Mouse (Mus musculus) embryonic facial prominence, embryonic 15.5 days (tissue): ENCODE data around the gene Irak3. TPM values are rescaled to one million over a fixed set of nuclear protein-coding genes. Genes with fewer than 3 reads are reported as not detected.

Source experiments
- ATAC-seq: fragments of 200-750 bp; cut with Nextera tagmentation; 2 replicates; pipeline ENCODE4 v1.8.0; 2017; ENCODE audit warnings: low read depth, moderate TSS enrichment; ENCODE audit not compliant: insufficient number of reproducible peaks, low FRiP score, low TSS enrichment
- H3K27ac ChIP-seq: fragments of 300-500 bp; sonication (generic); replicated peaks from 2 replicates; pipeline ENCODE4 v1.5.1; 2015; ENCODE audit warnings: mild to moderate bottlenecking, inconsistent platforms
- H3K27me3 ChIP-seq: fragments of 300-500 bp; sonication (generic); 2 replicates; pipeline ENCODE4 v1.6.1; 2015; ENCODE audit warnings: inconsistent platforms
- H3K36me3 ChIP-seq: fragments of 300-500 bp; sonication (generic); 2 replicates; pipeline ENCODE4 v1.6.1; 2015; ENCODE audit warnings: mild to moderate bottlenecking, inconsistent platforms
- H3K4me1 ChIP-seq: fragments of 300-500 bp; sonication (generic); 2 replicates; pipeline ENCODE4 v1.6.1; 2015; ENCODE audit warnings: inconsistent platforms
- H3K4me2 ChIP-seq: fragments of 300-500 bp; sonication (generic); replicated peaks from 2 replicates; pipeline ENCODE4 v1.6.1; 2015; ENCODE audit warnings: mild to moderate bottlenecking, inconsistent platforms
- H3K4me3 ChIP-seq: fragments of 300-500 bp; sonication (generic); replicated peaks from 2 replicates; pipeline ENCODE4 v1.5.1; 2015; ENCODE audit warnings: mild to moderate bottlenecking, inconsistent platforms
- H3K9ac ChIP-seq: fragments of 300-500 bp; sonication (generic); 2 replicates; pipeline ENCODE4 v1.6.1; 2015; ENCODE audit warnings: inconsistent platforms
- H3K9me3 ChIP-seq: fragments of 300-500 bp; sonication (generic); replicated peaks from 2 replicates; pipeline ENCODE4 v1.6.1; 2016; ENCODE audit warnings: inconsistent platforms
- WGBS: fragments of 180-500 bp; shearing (Covaris S2); methylation state at CpG from one replicate; pipeline ENCODE4 v1.1.7; 2015; 5-methylcytosine and 5-hydroxymethylcytosine counted together
- polyA plus RNA-seq: library from polyadenylated mRNA; unstranded; fragments of >200 nt; fragmentation: Nextera tagmentation; extraction: Ambion mirVana; gene quantifications from 2 replicates; pipeline ENCODE4 v1.2.1, GENCODE M21; 2015

Irak3 gene
- polyA plus RNA-seq, 1 experiment from 2014 or later = 2.8 TPM

DNA sequence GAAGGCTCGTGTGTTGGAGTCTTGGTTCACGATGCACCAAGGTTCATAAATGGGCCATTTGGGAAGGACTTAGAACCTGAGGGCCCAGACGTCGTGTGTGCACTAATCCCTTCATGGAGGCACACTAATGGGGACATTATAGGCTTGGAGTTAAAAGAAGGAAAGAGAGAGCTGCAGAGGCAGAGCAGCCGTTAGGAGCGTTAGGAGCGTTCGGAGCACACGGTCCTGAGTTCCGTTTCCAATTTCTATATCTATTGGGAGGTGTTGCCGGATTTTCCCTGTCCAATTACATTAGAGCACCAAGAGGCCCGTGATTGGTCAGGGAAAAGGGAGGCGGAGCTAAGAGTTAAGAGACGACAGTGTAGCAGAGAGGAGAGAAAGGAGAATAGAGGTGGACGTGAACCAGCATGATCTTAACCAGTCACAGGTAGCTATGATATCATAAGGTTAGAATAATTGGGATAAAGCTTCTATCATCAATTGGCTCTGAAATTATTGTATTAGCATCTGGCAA, 27.7 kb downstream of the Irak3 start:
- Histone ChIP-seq H3K4me3 (no peak overlapping the region), H3K27me3 (no peaks in the 10 kb centered on the region), H3K4me2 (no peak overlapping the region), H3K4me1 (no peaks in the 10 kb centered on the region), H3K9ac (no peak overlapping the region), H3K27ac (no peak overlapping the region), H3K9me3 (no peaks in the 10 kb centered on the region), H3K36me3 (no peaks in the 10 kb centered on the region)
- no peak for ATAC-seq
- WGBS = 84% methylated on average over 15 of the region's 15 CpGs

DNA sequence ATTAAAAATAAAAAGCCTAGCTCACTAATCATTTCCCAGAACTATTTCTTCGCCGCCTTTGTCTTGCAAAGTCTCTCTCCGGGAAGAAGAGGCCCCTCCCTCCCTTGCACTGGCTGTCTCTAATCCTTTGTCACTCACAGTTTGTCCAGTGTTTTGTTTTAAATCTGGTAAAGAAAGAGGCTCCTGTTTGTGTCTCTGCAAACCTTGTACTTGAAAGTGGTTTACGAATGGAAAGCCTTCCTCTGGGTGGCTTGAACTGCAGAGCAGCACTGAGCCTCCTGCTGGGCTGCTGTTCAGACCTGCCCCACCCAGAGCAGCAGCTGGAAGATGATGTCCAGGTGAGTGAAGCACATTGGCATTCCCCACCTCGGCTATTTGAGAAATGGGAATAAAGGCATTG, 30.6 kb downstream of the Irak3 start:
- no peaks in the 10 kb centered on the region for H3K9me3 ChIP-seq
- no peaks in the 10 kb centered on the region for H3K27me3 ChIP-seq
- H3K4me1 ChIP-seq = no peaks in the 10 kb centered on the region
- no peak overlapping the region for H3K4me2 ChIP-seq
- 37% methylated on average over 5 of the region's 5 CpGs for WGBS
- ATAC-seq = no peak
- no peaks in the 10 kb centered on the region for H3K36me3 ChIP-seq
- no peak overlapping the region for H3K4me3 ChIP-seq
- H3K27ac ChIP-seq = no peak overlapping the region
- no peak overlapping the region for H3K9ac ChIP-seq

DNA sequence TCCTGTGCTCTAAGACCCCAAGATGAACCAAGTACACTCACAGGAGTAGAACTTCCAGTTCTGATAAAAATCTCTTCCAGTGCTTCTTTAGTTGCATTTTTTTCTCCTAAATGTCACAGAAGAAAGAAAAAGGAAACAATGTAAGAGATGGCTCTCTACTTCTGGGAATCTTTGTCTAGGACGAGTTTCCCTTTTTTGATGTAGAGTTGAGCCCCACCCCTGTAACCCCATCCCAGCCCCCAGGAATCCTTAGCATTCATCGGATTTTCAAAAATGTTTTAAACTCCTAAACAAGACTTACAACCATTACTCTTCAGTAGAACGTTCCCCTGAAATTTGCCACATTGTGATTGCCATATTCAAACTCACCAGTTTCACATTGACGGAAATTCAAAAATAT, 31.7 kb downstream of the Irak3 start:
- H3K4me3 ChIP-seq = no peak overlapping the region
- no peaks in the 10 kb centered on the region for H3K27me3 ChIP-seq
- no peak overlapping the region for H3K27ac ChIP-seq
- no peaks in the 10 kb centered on the region for H3K36me3 ChIP-seq
- no peak for ATAC-seq
- H3K4me1 ChIP-seq = no peaks in the 10 kb centered on the region
- no peak overlapping the region for H3K9ac ChIP-seq
- WGBS = 56% methylated on average over 4 of the region's 4 CpGs
- H3K9me3 ChIP-seq = no peaks in the 10 kb centered on the region
- no peak overlapping the region for H3K4me2 ChIP-seq

DNA sequence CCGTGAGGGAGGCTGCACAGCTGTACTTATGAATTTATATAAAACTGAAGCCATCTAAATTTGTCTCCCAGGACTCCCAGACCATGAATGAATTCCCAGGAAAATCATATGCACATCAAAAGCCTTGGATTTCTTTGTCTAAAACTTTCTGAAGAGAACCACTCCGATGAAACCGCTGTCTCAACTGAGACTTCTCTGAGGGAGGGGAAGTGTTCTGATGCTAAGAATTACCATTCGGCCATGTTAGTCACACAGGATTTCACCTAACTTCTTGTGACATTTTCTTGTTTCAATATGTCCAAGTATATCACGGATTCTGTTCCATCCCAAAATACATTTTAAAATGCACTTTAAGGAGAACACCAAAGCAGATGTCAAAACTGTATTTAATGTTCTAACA, 32.1 kb downstream of the Irak3 start:
- Histone ChIP-seq H3K9ac (no peak overlapping the region), H3K27me3 (no peaks in the 10 kb centered on the region), H3K9me3 (no peaks in the 10 kb centered on the region), H3K4me1 (no peaks in the 10 kb centered on the region), H3K36me3 (no peaks in the 10 kb centered on the region), H3K4me2 (no peak overlapping the region), H3K27ac (no peak overlapping the region), H3K4me3 (no peak overlapping the region)
- WGBS = 64% methylated on average over 5 of the region's 5 CpGs
- ATAC-seq = no peak

DNA sequence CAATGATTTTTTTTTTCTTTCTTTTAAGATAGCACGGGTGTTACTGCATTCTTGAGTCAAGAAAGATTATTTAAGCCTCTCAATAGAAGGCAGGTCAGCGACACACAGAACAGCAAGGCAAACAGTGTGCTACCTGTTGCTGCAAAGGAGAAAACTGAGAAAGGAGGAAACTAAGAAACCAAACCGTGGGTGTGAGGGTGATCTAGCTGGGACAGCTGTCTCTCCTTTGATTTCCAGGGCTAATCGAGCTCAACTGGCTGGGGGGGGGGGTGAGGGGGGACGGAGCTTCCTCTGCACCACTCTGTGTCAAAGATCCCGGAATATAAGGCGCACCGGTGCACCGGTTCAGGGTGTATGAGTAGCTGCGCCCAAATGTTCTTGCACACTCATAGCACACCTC, 32.9 kb downstream of the Irak3 start:
- no peak for ATAC-seq
- H3K9ac ChIP-seq = no peak overlapping the region
- no peaks in the 10 kb centered on the region for H3K36me3 ChIP-seq
- H3K27me3 ChIP-seq = no peaks in the 10 kb centered on the region
- WGBS = 48% methylated on average over 10 of the region's 10 CpGs
- H3K4me1 ChIP-seq = no peaks in the 10 kb centered on the region
- no peak overlapping the region for H3K27ac ChIP-seq
- H3K4me2 ChIP-seq = no peak overlapping the region
- no peak overlapping the region for H3K4me3 ChIP-seq
- H3K9me3 ChIP-seq = no peaks in the 10 kb centered on the region

DNA sequence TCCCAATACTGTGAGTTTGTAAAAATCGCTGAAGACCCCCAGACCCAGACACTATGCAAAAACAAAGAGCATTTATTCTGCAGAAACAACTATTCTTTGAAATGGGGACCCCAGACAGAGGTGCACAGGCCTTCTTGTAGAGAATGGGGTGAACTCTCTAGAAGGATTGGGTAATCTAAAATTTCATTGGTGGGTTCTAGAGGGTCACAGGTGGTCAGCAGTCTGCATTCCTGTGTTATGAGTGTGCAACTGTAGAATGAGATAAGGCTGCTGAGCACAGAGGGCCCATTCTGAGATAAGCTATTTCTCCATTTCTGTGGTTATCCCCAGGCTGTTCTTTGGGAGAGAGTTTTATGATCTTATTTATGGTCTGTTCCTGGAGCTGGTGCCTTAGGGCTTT, 33.9 kb downstream of the Irak3 start:
- no peaks in the 10 kb centered on the region for H3K36me3 ChIP-seq
- ATAC-seq = no peak
- no peak overlapping the region for H3K4me2 ChIP-seq
- H3K27ac ChIP-seq = no peak overlapping the region
- H3K9ac ChIP-seq = no peak overlapping the region
- no peaks in the 10 kb centered on the region for H3K9me3 ChIP-seq
- H3K4me1 ChIP-seq = no peaks in the 10 kb centered on the region
- 76% methylated on average over 1 of the region's 1 CpGs for WGBS
- no peak overlapping the region for H3K4me3 ChIP-seq
- H3K27me3 ChIP-seq = no peaks in the 10 kb centered on the region

DNA sequence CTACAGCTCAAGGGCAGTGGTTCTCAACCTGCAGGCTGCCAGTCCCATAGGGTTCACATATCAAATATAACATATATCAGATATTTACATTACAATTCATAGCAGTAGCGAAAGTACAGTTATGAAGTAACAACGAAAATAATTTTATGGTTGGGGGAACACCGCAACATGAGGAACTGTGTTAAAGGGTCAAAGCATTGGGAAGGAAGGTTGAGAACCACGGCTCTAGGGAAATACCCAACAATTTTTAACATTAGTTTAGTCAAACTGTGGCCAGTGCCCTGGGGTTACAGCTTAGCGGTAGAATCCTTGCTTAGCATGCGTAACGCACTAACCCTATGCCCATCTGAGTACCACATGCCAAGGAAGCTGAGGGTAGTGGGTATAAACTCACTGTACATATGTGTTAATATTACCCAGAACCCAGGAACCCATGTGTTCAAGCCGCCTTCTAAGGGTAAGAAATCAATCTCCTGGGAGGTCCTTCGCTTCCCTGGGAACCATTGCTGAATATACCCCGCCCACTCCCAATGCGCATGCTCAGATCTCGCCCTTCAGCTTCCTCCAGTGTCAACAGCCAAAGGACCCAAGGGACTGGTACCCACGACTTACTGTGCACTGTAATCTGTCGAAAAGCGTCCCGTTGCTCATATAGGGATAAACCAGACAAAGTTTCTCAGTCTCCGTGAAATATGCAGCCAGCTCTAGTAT, 36.0 kb downstream of the Irak3 start:
- Histone ChIP-seq H3K9ac (no peak overlapping the region), H3K27me3 (no peaks in the 10 kb centered on the region), H3K4me1 (no peaks in the 10 kb centered on the region), H3K27ac (no peak overlapping the region), H3K4me3 (no peak overlapping the region), H3K4me2 (no peak overlapping the region), H3K36me3 (no peaks in the 10 kb centered on the region), H3K9me3 (no peaks in the 10 kb centered on the region)
- 85% methylated on average over 17 of the region's 17 CpGs for WGBS
- ATAC-seq = no peak

DNA sequence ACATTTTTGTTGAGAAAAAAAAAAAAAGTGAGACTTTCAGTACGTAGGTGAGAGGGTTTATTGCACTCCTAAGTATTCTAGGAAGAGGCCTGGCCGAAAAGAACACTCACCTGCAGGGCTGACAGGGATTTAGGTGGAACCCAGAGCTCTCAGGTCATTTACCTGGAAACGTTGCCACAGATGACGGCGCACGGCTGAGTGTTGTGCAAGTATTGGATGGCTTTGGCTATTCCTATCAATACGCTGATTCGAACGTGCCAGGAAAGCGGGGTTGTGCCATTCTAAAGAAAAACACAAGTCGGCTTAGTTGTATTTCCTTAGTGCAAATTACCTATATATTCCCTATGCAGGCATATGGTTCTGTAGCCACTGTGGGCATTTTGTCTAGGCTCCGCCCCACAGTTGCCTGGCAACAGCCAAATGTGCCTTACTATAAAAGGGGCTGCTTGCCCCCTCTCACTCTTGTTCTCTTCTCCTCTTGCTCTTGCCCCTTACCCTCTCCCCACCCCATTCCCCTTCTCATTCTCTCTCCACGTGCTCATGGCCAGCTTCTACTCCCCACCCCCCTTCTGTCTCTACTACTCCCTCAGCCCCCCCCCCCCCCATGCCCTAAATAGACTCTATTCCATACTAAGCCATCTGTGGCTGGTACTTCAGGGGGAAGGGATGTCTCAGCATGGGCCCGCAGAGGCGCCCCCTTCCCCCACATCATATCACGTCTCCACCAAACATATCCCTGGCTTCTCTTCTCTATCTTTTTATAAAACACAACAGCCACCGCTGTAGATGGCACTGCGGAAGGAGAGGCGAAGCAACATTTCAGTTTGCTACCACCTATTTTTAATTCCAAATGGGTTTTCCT, 36.8 kb downstream of the Irak3 start:
- Histone ChIP-seq H3K27me3 (no peaks in the 10 kb centered on the region), H3K4me3 (no peak overlapping the region), H3K4me2 (no peak overlapping the region), H3K36me3 (no peaks in the 10 kb centered on the region), H3K27ac (no peak overlapping the region), H3K9me3 (no peaks in the 10 kb centered on the region), H3K4me1 (no peaks in the 10 kb centered on the region), H3K9ac (no peak overlapping the region)
- ATAC-seq = no peak
- WGBS = 87% methylated on average over 19 of the region's 19 CpGs

DNA sequence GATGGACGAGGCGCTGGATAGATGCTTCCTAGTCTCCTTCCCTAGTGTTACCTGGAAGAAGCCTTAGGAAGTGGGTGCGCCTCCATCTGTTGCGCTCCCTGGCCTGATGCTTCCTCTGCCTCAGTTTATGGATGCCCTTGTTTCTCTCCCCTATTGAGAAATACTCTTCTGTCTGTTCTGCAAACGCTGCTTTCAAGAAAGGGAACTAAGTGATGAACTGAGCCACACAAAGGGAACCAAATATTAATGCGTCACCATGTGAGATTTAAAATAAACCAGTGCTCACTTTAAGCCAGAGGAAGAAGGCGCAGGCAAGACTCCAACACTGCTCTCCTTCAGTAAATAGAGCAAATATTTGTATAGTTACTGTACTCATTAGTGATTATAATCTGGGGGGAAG, 38.4 kb downstream of the Irak3 start:
- H3K9me3 ChIP-seq = no peaks in the 10 kb centered on the region
- H3K27me3 ChIP-seq = no peaks in the 10 kb centered on the region
- WGBS = 93% methylated on average over 7 of the region's 7 CpGs
- H3K9ac ChIP-seq = no peak overlapping the region
- no peak for ATAC-seq
- H3K4me3 ChIP-seq = no peak overlapping the region
- no peak overlapping the region for H3K4me2 ChIP-seq
- no peaks in the 10 kb centered on the region for H3K4me1 ChIP-seq
- H3K27ac ChIP-seq = no peak overlapping the region
- no peaks in the 10 kb centered on the region for H3K36me3 ChIP-seq

DNA sequence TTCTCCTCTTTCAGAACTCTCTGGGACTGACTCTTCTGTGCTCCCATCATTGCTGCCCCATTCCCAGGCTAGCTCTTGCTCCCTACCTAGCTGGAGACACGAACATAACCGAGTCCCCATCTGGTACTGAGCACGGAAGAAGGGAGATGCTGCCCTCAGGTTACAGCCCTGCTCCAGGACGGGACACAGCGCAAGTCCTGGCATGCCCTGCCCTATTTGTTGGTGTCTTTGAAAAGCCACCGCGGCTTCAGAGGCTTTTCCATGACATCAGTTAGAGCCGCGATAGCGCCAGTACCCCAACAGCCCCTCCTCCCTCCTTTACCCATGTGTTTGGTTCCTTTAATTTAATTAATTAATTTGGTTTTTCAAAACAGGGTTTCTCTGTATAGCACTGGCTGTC, 39.1 kb downstream of the Irak3 start:
- Histone ChIP-seq H3K27ac (no peak overlapping the region), H3K27me3 (no peaks in the 10 kb centered on the region), H3K4me1 (no peaks in the 10 kb centered on the region), H3K9ac (no peak overlapping the region), H3K4me3 (no peak overlapping the region), H3K36me3 (no peaks in the 10 kb centered on the region), H3K9me3 (no peaks in the 10 kb centered on the region), H3K4me2 (no peak overlapping the region)
- 78% methylated on average over 10 of the region's 10 CpGs for WGBS
- ATAC-seq = no peak

DNA sequence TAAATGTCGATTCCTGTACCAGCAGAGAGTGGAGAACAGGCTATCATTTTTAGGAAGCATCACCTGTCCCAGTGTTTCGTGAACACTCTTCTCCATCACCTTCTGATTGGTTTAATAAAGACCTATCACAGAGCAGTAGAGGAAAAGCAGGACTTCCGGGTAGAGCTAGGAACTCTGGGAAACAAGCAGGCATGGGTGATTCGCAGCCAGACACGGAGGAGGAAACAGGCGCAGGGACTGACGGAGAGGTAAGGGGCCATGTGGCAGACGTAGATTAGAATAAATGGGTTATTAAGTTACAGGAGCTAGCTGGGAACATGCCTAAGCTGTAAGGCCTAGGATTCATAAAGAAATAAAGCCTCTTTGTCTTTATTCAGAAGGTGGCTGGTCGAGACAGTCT, 41.4 kb downstream of the Irak3 start:
- H3K9ac ChIP-seq = no peak overlapping the region
- no peaks in the 10 kb centered on the region for H3K36me3 ChIP-seq
- no peak overlapping the region for H3K4me2 ChIP-seq
- WGBS = 72% methylated on average over 9 of the region's 9 CpGs
- H3K4me3 ChIP-seq = no peak overlapping the region
- ATAC-seq = no peak
- H3K4me1 ChIP-seq = no peaks in the 10 kb centered on the region
- no peaks in the 10 kb centered on the region for H3K9me3 ChIP-seq
- H3K27ac ChIP-seq = no peak overlapping the region
- H3K27me3 ChIP-seq = no peaks in the 10 kb centered on the region
